Mouse (Mus musculus): ENCODE results near the gene Slc38a2. TPM values are rescaled to one million over a fixed set of nuclear protein-coding genes. Genes with fewer than 3 reads are reported as not detected.

The Slc38a2 gene
- polyA plus RNA-seq, 1 experiment from 2014 or later, result 29.6 TPM

GRCm38 (mm10) chr15:96728346-96728745 lies 28.8 kb upstream of the Slc38a2 start:
- H3K27ac ChIP-seq (ENCODE audit: low read depth), result 0 out of 2 replicates have a peak overlapping the region, but pooled peaks have one; percentile 11
- H3K27me3 ChIP-seq (ENCODE audit: insufficient read depth, low read length), result no peaks in the 10 kb centered on the region
- DNase-seq (no peak), ATAC-seq (no peak)
- no peaks in the 10 kb centered on the region for H3K36me3 ChIP-seq (replicated peaks; ENCODE audit: insufficient read depth, low read length)
- 59% methylated on average over 4 of the region's 4 CpGs for WGBS (ENCODE audit: insufficient replicate concordance)
- no peak for TF ChIP-seq CTCF (IDR thresholded peaks at IDR 0.05; ENCODE audit: low read depth)
- no peak for TF ChIP-seq EP300 (IDR thresholded peaks at IDR 0.05; ENCODE audit: low read depth)
- H3K4me1 ChIP-seq (ENCODE audit: insufficient read depth), result peaks cover 10% of the 10 kb centered on the region
- H3K4me2 ChIP-seq (ENCODE audit: low read depth, low read length), result no peak overlapping the region
- no peaks in the 10 kb centered on the region for H3K9me3 ChIP-seq (ENCODE audit: low read length)
- H3K9ac ChIP-seq (replicated peaks), result no peak overlapping the region
- no peak overlapping the region for H3K4me3 ChIP-seq (ENCODE audit: low read depth, low read length)

- Histone ChIP-seq H3K9me3 (ENCODE audit: low read length) (no peaks in the 10 kb centered on the region), H3K9ac (replicated peaks) (no peak overlapping the region), H3K4me1 (ENCODE audit: insufficient read depth) (peaks cover 13% of the 10 kb centered on the region), H3K27ac (ENCODE audit: low read depth) (no peak overlapping the region), H3K4me3 (ENCODE audit: low read depth, low read length) (no peak overlapping the region), H3K4me2 (ENCODE audit: low read depth, low read length) (no peak overlapping the region), H3K36me3 (replicated peaks; ENCODE audit: insufficient read depth, low read length) (no peaks in the 10 kb centered on the region), H3K27me3 (ENCODE audit: insufficient read depth, low read length) (no peaks in the 10 kb centered on the region)
- no peak for ATAC-seq
- DNase-seq, result no peak
- TF ChIP-seq EP300 (IDR thresholded peaks at IDR 0.05; ENCODE audit: low read depth) (no peak), CTCF (IDR thresholded peaks at IDR 0.05; ENCODE audit: low read depth) (no peak)
Measured at GRCm38 (mm10) chr15:96724506-96724905, 25.0 kb upstream of the Slc38a2 start.

GRCm38 (mm10) chr15:96722228-96722627 lies 22.7 kb upstream of the Slc38a2 start:
- Histone ChIP-seq H3K4me1 (ENCODE audit: insufficient read depth) (peaks cover 9% of the 10 kb centered on the region; the same call in 1 of the 2 replicates), H3K27me3 (ENCODE audit: insufficient read depth, low read length) (no peaks in the 10 kb centered on the region), H3K4me2 (ENCODE audit: low read depth, low read length) (no peak overlapping the region), H3K4me3 (ENCODE audit: low read depth, low read length) (no peak overlapping the region), H3K9me3 (ENCODE audit: low read length) (no peaks in the 10 kb centered on the region), H3K9ac (replicated peaks) (no peak overlapping the region), H3K27ac (ENCODE audit: low read depth) (no peak overlapping the region), H3K36me3 (replicated peaks; ENCODE audit: insufficient read depth, low read length) (no peaks in the 10 kb centered on the region)
- 65% methylated on average over 7 of the region's 7 CpGs for WGBS (ENCODE audit: insufficient replicate concordance)
- no peak for ATAC-seq
- DNase-seq, result no peak
- TF ChIP-seq EP300 (IDR thresholded peaks at IDR 0.05; ENCODE audit: low read depth), result no peak

GRCm38 (mm10) chr15:96720146-96720545 lies 20.6 kb upstream of the Slc38a2 start:
- Histone ChIP-seq H3K27me3 (ENCODE audit: insufficient read depth, low read length) (no peaks in the 10 kb centered on the region), H3K27ac (ENCODE audit: low read depth) (no peak overlapping the region), H3K4me1 (ENCODE audit: insufficient read depth) (peaks cover 20% of the 10 kb centered on the region), H3K4me2 (ENCODE audit: low read depth, low read length) (no peak overlapping the region), H3K4me3 (ENCODE audit: low read depth, low read length) (no peak overlapping the region), H3K9me3 (ENCODE audit: low read length) (no peaks in the 10 kb centered on the region), H3K36me3 (replicated peaks; ENCODE audit: insufficient read depth, low read length) (no peaks in the 10 kb centered on the region), H3K9ac (replicated peaks) (no peak overlapping the region)
- ATAC-seq (no peak), DNase-seq (no peak)
- 54% methylated on average over 6 of the region's 6 CpGs for WGBS (ENCODE audit: insufficient replicate concordance)
- no peak for TF ChIP-seq EP300 (IDR thresholded peaks at IDR 0.05; ENCODE audit: low read depth)
- no peak for TF ChIP-seq CTCF (IDR thresholded peaks at IDR 0.05; ENCODE audit: low read depth)

- H3K9ac ChIP-seq (replicated peaks), result no peak overlapping the region
- no peak overlapping the region for H3K4me3 ChIP-seq (ENCODE audit: low read depth, low read length)
- no peaks in the 10 kb centered on the region for H3K36me3 ChIP-seq (replicated peaks; ENCODE audit: insufficient read depth, low read length)
- 69% methylated on average over 7 of the region's 7 CpGs for WGBS (ENCODE audit: insufficient replicate concordance)
- H3K27ac ChIP-seq (ENCODE audit: low read depth), result no peak overlapping the region
- TF ChIP-seq EP300 (IDR thresholded peaks at IDR 0.05; ENCODE audit: low read depth), result 0 out of 2 replicates have a peak, but pooled peaks have one; percentile 11
- no peak for TF ChIP-seq CTCF (IDR thresholded peaks at IDR 0.05; ENCODE audit: low read depth)
- H3K4me2 ChIP-seq (ENCODE audit: low read depth, low read length), result no peak overlapping the region
- H3K27me3 ChIP-seq (ENCODE audit: insufficient read depth, low read length), result no peaks in the 10 kb centered on the region
- ATAC-seq (peak; percentile 40), DNase-seq (no peak)
- peaks cover 23% of the 10 kb centered on the region for H3K4me1 ChIP-seq (ENCODE audit: insufficient read depth)
- H3K9me3 ChIP-seq (ENCODE audit: low read length), result no peaks in the 10 kb centered on the region
Measured at GRCm38 (mm10) chr15:96718466-96718865, 18.9 kb upstream of the Slc38a2 start.

- Histone ChIP-seq H3K4me2 (ENCODE audit: low read depth, low read length) (no peak overlapping the region), H3K9me3 (ENCODE audit: low read length) (no peaks in the 10 kb centered on the region), H3K4me1 (ENCODE audit: insufficient read depth) (peaks cover 23% of the 10 kb centered on the region), H3K36me3 (replicated peaks; ENCODE audit: insufficient read depth, low read length) (no peaks in the 10 kb centered on the region), H3K27me3 (ENCODE audit: insufficient read depth, low read length) (no peaks in the 10 kb centered on the region), H3K27ac (ENCODE audit: low read depth) (peak overlapping the region; percentile 48; the same call in 1 of the 2 replicates), H3K9ac (replicated peaks) (no peak overlapping the region), H3K4me3 (ENCODE audit: low read depth, low read length) (no peak overlapping the region)
- DNase-seq (no peak), ATAC-seq (peak; percentile 43)
- TF ChIP-seq CTCF (IDR thresholded peaks at IDR 0.05; ENCODE audit: low read depth) (no peak), EP300 (IDR thresholded peaks at IDR 0.05; ENCODE audit: low read depth) (no peak)
- whole genome bisulfite sequencing (ENCODE audit: insufficient replicate concordance), result 57% methylated on average over 3 of the region's 3 CpGs
Measured at GRCm38 (mm10) chr15:96717181-96717580, 17.7 kb upstream of the Slc38a2 start.

GRCm38 (mm10) chr15:96716371-96716770 lies 16.8 kb upstream of the Slc38a2 start:
- Histone ChIP-seq H3K9me3 (ENCODE audit: low read length) (no peaks in the 10 kb centered on the region), H3K27ac (ENCODE audit: low read depth) (peak overlapping the region; percentile 48; the same call in 1 of the 2 replicates), H3K27me3 (ENCODE audit: insufficient read depth, low read length) (no peaks in the 10 kb centered on the region), H3K4me1 (ENCODE audit: insufficient read depth) (peaks cover 23% of the 10 kb centered on the region), H3K9ac (replicated peaks) (no peak overlapping the region), H3K4me2 (ENCODE audit: low read depth, low read length) (no peak overlapping the region), H3K36me3 (replicated peaks; ENCODE audit: insufficient read depth, low read length) (no peaks in the 10 kb centered on the region), H3K4me3 (ENCODE audit: low read depth, low read length) (no peak overlapping the region)
- 0 out of 2 replicates have a peak, but pooled peaks have one; percentile 27 for TF ChIP-seq EP300 (IDR thresholded peaks at IDR 0.05; ENCODE audit: low read depth)
- TF ChIP-seq CTCF (IDR thresholded peaks at IDR 0.05; ENCODE audit: low read depth), result no peak
- DNase-seq (no peak), ATAC-seq (peak; percentile 36; the same call in 1 of the 2 replicates)
- 51% methylated on average over 4 of the region's 4 CpGs for WGBS (ENCODE audit: insufficient replicate concordance)
